Mouse (Mus musculus): ENCODE results near the gene Tbx3. TPM values are rescaled to one million over a fixed set of nuclear protein-coding genes. Genes with fewer than 3 reads are reported as not detected.

The Tbx3 gene
- polyA plus RNA-seq, 1 experiment from 2014 or later: 5.1 TPM

DNA sequence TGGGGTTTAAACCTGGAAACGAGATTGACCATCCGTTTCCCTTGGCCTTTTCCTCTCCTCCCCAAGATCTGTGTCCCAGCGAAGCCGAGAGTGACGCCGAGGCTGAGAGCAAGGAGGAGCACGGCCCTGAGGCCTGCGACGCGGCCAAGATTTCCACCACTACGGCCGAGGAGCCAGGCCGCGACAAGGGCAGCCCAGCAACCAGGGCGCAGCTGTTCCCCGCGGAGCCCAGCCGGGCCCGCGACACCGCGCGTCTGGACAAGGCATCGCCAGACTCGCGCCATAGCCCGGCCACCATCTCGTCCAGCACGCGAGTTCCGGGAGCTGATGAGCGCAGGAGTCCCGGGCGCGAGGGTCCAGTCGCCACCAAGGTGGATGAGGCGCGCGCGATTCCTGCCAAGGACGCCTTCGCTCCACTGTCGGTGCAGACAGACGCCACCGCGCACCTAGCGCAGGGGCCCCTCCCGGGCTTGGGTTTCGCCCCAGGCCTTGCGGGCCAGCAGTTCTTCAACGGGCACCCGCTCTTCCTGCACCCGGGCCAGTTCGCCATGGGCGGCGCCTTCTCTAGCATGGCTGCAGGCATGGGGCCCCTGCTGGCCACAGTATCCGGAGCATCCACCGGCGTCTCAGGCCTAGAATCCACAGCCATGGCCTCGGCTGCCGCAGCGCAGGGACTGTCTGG, 10.0 kb downstream of the Tbx3 start:
- Histone ChIP-seq H3K27ac (ENCODE audit: low read depth, low read length) (no peak overlapping the region), H3K36me3 (ENCODE audit: control insufficient read depth, insufficient read depth, low read length) (no peaks in the 10 kb centered on the region), H3K9ac (ENCODE audit: low read depth, low read length) (no peak overlapping the region), H3K27me3 (ENCODE audit: control insufficient read depth, insufficient read depth, low read length) (peaks cover 92% of the 10 kb centered on the region), H3K4me1 (replicated peaks; ENCODE audit: control insufficient read depth, insufficient read depth, low read length) (0 out of 2 replicates have a peak, but pooled peaks cover 2% of the 10 kb centered on the region), H3K4me2 (replicated peaks; ENCODE audit: low read depth, low read length) (peak overlapping the region; percentile 11; the same call in 1 of the 2 replicates), H3K4me3 (ENCODE audit: low read depth, low read length) (no peak overlapping the region), H3K9me3 (ENCODE audit: control insufficient read depth, low read length) (no peaks in the 10 kb centered on the region)
- ATAC-seq (ENCODE audit: low FRiP score) (no peak), DNase-seq (ENCODE audit: low spot score) (peak; percentile 61)
- WGBS: 1% methylated on average over 61 of the region's 62 CpGs

- DNase-seq (ENCODE audit: low spot score) (peak; percentile 41), ATAC-seq (ENCODE audit: low FRiP score) (no peak)
- Histone ChIP-seq H3K27ac (ENCODE audit: low read depth, low read length) (no peak overlapping the region), H3K9me3 (ENCODE audit: control insufficient read depth, low read length) (no peaks in the 10 kb centered on the region), H3K4me1 (replicated peaks; ENCODE audit: control insufficient read depth, insufficient read depth, low read length) (0 out of 2 replicates have a peak, but pooled peaks cover 5% of the 10 kb centered on the region), H3K9ac (ENCODE audit: low read depth, low read length) (no peak overlapping the region), H3K27me3 (ENCODE audit: control insufficient read depth, insufficient read depth, low read length) (peaks cover 92% of the 10 kb centered on the region), H3K36me3 (ENCODE audit: control insufficient read depth, insufficient read depth, low read length) (no peaks in the 10 kb centered on the region), H3K4me3 (ENCODE audit: low read depth, low read length) (no peak overlapping the region), H3K4me2 (replicated peaks; ENCODE audit: low read depth, low read length) (no peak overlapping the region)
- WGBS: 13% methylated on average over 8 of the region's 8 CpGs
Observed at GRCm38 (mm10) chr5:119681011-119681832, 10.8 kb downstream of the Tbx3 start.

DNA sequence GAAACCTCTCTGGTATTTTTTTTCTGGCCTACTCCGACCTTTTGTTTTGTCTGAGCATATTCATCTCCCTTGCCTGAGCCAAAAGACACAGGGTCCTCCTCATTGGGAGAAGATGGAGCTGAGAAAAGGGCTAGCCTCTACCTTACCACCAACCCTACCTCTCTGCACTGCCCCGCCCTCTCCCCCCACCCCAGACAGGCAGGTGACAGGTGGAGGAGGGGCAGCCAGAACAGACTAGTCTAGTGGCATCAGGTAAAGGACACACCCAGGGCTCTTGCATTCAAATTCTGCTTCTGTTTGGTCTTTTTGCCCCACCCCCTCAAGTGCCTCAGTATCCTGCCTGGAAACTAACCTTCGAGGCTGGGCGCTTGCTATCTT, 11.4 kb downstream of the Tbx3 start:
- H3K4me3 ChIP-seq (ENCODE audit: low read depth, low read length): no peak overlapping the region
- no peak overlapping the region for H3K27ac ChIP-seq (ENCODE audit: low read depth, low read length)
- H3K4me2 ChIP-seq (replicated peaks; ENCODE audit: low read depth, low read length): no peak overlapping the region
- no peak overlapping the region for H3K9ac ChIP-seq (ENCODE audit: low read depth, low read length)
- no peaks in the 10 kb centered on the region for H3K36me3 ChIP-seq (ENCODE audit: control insufficient read depth, insufficient read depth, low read length)
- H3K4me1 ChIP-seq (replicated peaks; ENCODE audit: control insufficient read depth, insufficient read depth, low read length): 0 out of 2 replicates have a peak, but pooled peaks cover 5% of the 10 kb centered on the region
- H3K9me3 ChIP-seq (ENCODE audit: control insufficient read depth, low read length): no peaks in the 10 kb centered on the region
- DNase-seq (ENCODE audit: low spot score) (peak; percentile 19), ATAC-seq (ENCODE audit: low FRiP score) (no peak)
- H3K27me3 ChIP-seq (ENCODE audit: control insufficient read depth, insufficient read depth, low read length): peaks cover 92% of the 10 kb centered on the region
- 7% methylated on average over 4 of the region's 4 CpGs for WGBS

- no peak overlapping the region; the same call in 1 of the 2 replicates for H3K4me2 ChIP-seq (replicated peaks; ENCODE audit: low read depth, low read length)
- ATAC-seq (ENCODE audit: low FRiP score): no peak
- H3K9ac ChIP-seq (ENCODE audit: low read depth, low read length): no peak overlapping the region
- no peak overlapping the region for H3K4me3 ChIP-seq (ENCODE audit: low read depth, low read length)
- H3K36me3 ChIP-seq (ENCODE audit: control insufficient read depth, insufficient read depth, low read length): no peaks in the 10 kb centered on the region
- no peak overlapping the region for H3K27ac ChIP-seq (ENCODE audit: low read depth, low read length)
- H3K27me3 ChIP-seq (ENCODE audit: control insufficient read depth, insufficient read depth, low read length): peaks cover 92% of the 10 kb centered on the region
- H3K9me3 ChIP-seq (ENCODE audit: control insufficient read depth, low read length): no peaks in the 10 kb centered on the region
- 1% methylated on average over 40 of the region's 40 CpGs for WGBS
- peak; percentile 57 for DNase-seq (ENCODE audit: low spot score)
- 0 out of 2 replicates have a peak, but pooled peaks cover 5% of the 10 kb centered on the region for H3K4me1 ChIP-seq (replicated peaks; ENCODE audit: control insufficient read depth, insufficient read depth, low read length)
Observed at GRCm38 (mm10) chr5:119682646-119683515, 12.4 kb downstream of the Tbx3 start.

DNA sequence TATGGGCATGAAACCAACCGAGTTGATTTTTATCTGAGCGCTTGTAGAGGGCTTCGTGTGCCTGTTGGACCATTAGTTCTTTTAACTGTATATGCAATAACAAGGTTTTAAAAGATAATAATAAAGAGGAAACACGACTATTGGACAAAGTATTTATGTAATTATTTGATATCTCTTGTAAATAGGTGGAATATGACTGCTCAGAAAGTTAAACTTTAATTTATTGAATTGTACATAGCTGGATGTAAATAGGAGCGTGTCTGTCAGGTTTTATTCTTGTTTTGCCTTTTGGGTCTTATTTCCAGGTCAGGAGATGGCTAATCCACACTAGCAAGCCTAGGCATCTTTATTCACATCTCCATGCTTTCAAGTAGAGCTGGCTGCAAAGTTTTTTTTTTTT, 13.4 kb downstream of the Tbx3 start:
- Histone ChIP-seq H3K9ac (ENCODE audit: low read depth, low read length) (no peak overlapping the region), H3K4me3 (ENCODE audit: low read depth, low read length) (no peak overlapping the region), H3K4me2 (replicated peaks; ENCODE audit: low read depth, low read length) (no peak overlapping the region), H3K36me3 (ENCODE audit: control insufficient read depth, insufficient read depth, low read length) (no peaks in the 10 kb centered on the region), H3K27ac (ENCODE audit: low read depth, low read length) (no peak overlapping the region), H3K27me3 (ENCODE audit: control insufficient read depth, insufficient read depth, low read length) (peaks cover 92% of the 10 kb centered on the region), H3K9me3 (ENCODE audit: control insufficient read depth, low read length) (no peaks in the 10 kb centered on the region), H3K4me1 (replicated peaks; ENCODE audit: control insufficient read depth, insufficient read depth, low read length) (0 out of 2 replicates have a peak, but pooled peaks cover 5% of the 10 kb centered on the region)
- DNase-seq (ENCODE audit: low spot score) (no peak), ATAC-seq (ENCODE audit: low FRiP score) (no peak)
- WGBS: 8% methylated on average over 5 of the region's 5 CpGs

- ATAC-seq (ENCODE audit: low FRiP score) (no peak), DNase-seq (ENCODE audit: low spot score) (peak; percentile 61)
- Histone ChIP-seq H3K27ac (ENCODE audit: low read depth, low read length) (no peak overlapping the region), H3K4me1 (replicated peaks; ENCODE audit: control insufficient read depth, insufficient read depth, low read length) (0 out of 2 replicates have a peak, but pooled peaks cover 5% of the 10 kb centered on the region), H3K9ac (ENCODE audit: low read depth, low read length) (no peak overlapping the region), H3K9me3 (ENCODE audit: control insufficient read depth, low read length) (no peaks in the 10 kb centered on the region), H3K4me2 (replicated peaks; ENCODE audit: low read depth, low read length) (no peak overlapping the region), H3K27me3 (ENCODE audit: control insufficient read depth, insufficient read depth, low read length) (peaks cover 94% of the 10 kb centered on the region), H3K36me3 (ENCODE audit: control insufficient read depth, insufficient read depth, low read length) (no peaks in the 10 kb centered on the region), H3K4me3 (ENCODE audit: low read depth, low read length) (no peak overlapping the region)
- 2% methylated on average over 15 of the region's 15 CpGs for WGBS
Observed at GRCm38 (mm10) chr5:119684701-119685391, 14.4 kb downstream of the Tbx3 start.

DNA sequence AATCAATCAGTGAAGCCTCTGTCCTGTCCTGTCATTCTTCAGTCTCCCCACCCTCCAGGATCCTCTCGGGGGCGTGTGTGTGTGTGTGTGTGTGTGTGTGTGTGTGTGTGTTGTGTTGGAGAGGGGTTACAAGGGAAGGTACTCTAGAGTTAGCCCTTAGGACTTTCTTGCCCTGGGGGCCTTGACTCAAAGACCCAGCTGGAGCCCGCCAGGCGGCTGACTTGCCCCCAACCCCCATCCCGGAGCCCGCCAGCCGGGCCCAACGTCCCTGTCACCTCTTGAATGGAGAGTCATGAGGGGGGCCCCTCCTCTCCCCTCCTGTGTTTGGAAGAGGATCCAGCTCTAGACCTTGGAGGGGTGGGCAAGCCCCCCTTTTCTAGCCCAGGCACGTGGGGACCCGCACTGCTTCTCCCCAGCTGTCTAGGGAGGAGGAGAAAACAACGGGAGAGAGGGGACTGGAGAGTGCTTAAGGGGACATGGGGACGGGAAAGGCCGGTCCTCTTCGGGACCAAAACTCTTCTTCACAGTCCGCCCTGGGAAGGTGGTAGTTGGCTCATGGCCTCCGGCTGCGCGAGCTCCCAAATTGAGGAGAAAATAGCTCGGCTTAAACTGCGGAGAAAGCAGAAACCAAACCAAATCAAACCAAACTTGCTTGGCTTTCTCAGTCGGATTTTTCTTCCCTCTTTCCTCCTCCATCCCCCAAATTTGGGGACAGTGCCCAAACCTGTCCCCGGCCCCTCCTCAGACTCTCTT, 15.2 kb downstream of the Tbx3 start:
- Histone ChIP-seq H3K4me3 (ENCODE audit: low read depth, low read length) (no peak overlapping the region), H3K27ac (ENCODE audit: low read depth, low read length) (no peak overlapping the region), H3K9ac (ENCODE audit: low read depth, low read length) (no peak overlapping the region), H3K9me3 (ENCODE audit: control insufficient read depth, low read length) (no peaks in the 10 kb centered on the region), H3K4me2 (replicated peaks; ENCODE audit: low read depth, low read length) (no peak overlapping the region), H3K4me1 (replicated peaks; ENCODE audit: control insufficient read depth, insufficient read depth, low read length) (0 out of 2 replicates have a peak, but pooled peaks cover 5% of the 10 kb centered on the region), H3K36me3 (ENCODE audit: control insufficient read depth, insufficient read depth, low read length) (no peaks in the 10 kb centered on the region), H3K27me3 (ENCODE audit: control insufficient read depth, insufficient read depth, low read length) (peaks cover 94% of the 10 kb centered on the region)
- DNase-seq (ENCODE audit: low spot score): no peak
- 1% methylated on average over 22 of the region's 22 CpGs for WGBS
- ATAC-seq (ENCODE audit: low FRiP score): no peak
